Mouse (Mus musculus) limb, embryonic 12.5 days (tissue): ENCODE measurements at regions not wholly inside any gene's neighbourhood (a gene's known extent, or its start where the extent isn't known, plus 50 kb on each side); places are given as distances from the start of the nearest gene placed in this dataset.

Experiments
- ATAC-seq: fragments of 200-750 bp; cut with Nextera tagmentation; 2 replicates; pipeline ENCODE4 v1.8.0; 2017; ENCODE audit warnings: low read depth, moderate TSS enrichment; ENCODE audit not compliant: insufficient number of reproducible peaks, insufficient read depth, low FRiP score, low TSS enrichment
- H3K27ac ChIP-seq: fragments of 300-500 bp; sonication (generic); 2 replicates; pipeline ENCODE4 v1.5.1; 2016; ENCODE audit warnings: mild to moderate bottlenecking, moderate library complexity
- H3K27me3 ChIP-seq: fragments of 300-500 bp; sonication (generic); 2 replicates; pipeline ENCODE4 v1.6.1; 2016; ENCODE audit warnings: mild to moderate bottlenecking, moderate library complexity
- H3K36me3 ChIP-seq: fragments of 300-500 bp; sonication (generic); 2 replicates; pipeline ENCODE4 v1.6.1; 2016; ENCODE audit warnings: mild to moderate bottlenecking, moderate library complexity
- H3K4me1 ChIP-seq: fragments of 300-500 bp; sonication (generic); replicated peaks from 2 replicates; pipeline ENCODE4 v1.6.1; 2016
- H3K4me2 ChIP-seq: fragments of 300-500 bp; sonication (generic); 2 replicates; pipeline ENCODE4 v1.6.1; 2016; ENCODE audit warnings: mild to moderate bottlenecking, moderate library complexity
- H3K4me3 ChIP-seq: fragments of 300-500 bp; sonication (generic); replicated peaks from 2 replicates; pipeline ENCODE4 v1.5.1; 2016; ENCODE audit warnings: mild to moderate bottlenecking
- H3K9ac ChIP-seq: fragments of 300-500 bp; sonication (generic); replicated peaks from 2 replicates; pipeline ENCODE4 v1.6.1; 2016; ENCODE audit warnings: mild to moderate bottlenecking, moderate library complexity
- H3K9me3 ChIP-seq: fragments of 300-500 bp; sonication (generic); 2 replicates; pipeline ENCODE4 v1.6.1; 2016; ENCODE audit warnings: mild to moderate bottlenecking, moderate library complexity
- WGBS: fragments of 180-500 bp; shearing (Covaris S2); methylation state at CpG from one replicate; pipeline ENCODE4 v1.1.7; 2016; 5-methylcytosine and 5-hydroxymethylcytosine counted together

DNA sequence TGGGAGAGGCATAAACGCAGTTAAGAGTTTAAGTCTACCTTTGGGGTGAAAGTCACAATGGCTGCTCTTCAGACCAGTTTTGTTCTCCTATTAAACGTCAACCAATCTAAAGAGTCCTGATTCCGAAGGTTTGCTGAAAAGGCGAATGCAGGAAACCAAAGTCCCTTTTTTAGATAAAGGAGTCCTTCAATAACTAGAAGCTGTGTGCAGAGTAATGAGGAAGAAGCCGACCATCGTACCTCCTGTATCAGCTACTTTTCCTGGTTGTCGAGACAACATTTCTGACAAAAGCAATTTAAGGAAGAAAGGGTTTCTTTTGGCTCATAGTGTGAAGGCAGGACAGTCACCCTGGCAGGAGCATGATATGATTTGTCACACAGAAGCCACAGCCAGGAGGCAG lies 252.9 kb upstream of the Nr2f2 start:
- no peak overlapping the region for H3K4me3 ChIP-seq
- H3K36me3 ChIP-seq: no peaks in the 10 kb centered on the region
- H3K27me3 ChIP-seq: peaks cover 31% of the 10 kb centered on the region
- H3K9ac ChIP-seq: no peak overlapping the region
- no peak overlapping the region for H3K4me2 ChIP-seq
- H3K27ac ChIP-seq: no peak overlapping the region
- no peak for ATAC-seq
- H3K9me3 ChIP-seq: no peaks in the 10 kb centered on the region
- peaks cover 5% of the 10 kb centered on the region for H3K4me1 ChIP-seq
- 90% methylated on average over 7 of the region's 7 CpGs for WGBS

DNA sequence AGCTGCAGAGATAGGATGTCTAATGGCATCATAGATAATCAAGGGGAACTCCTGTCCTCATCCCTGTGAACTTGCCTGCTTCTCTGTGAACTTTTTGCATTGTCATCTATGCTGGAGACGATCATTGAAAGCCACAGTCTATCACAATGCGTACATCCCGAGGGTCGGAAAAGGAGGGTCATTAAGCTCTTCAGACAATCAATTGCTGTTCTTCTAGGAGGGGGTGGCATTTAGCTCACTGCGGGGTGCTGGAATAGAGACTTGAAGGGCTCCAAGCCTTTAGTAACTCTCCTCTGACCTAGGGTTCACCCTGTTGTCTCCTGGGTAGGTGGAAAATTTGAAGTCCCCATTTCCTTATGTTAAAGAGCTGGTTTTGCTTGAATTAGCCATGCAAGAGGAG lies 251.7 kb upstream of the Nr2f2 start:
- 77% methylated on average over 5 of the region's 5 CpGs for WGBS
- H3K27ac ChIP-seq: no peak overlapping the region
- ATAC-seq: no peak
- H3K27me3 ChIP-seq: peaks cover 31% of the 10 kb centered on the region
- no peak overlapping the region for H3K4me3 ChIP-seq
- H3K4me1 ChIP-seq: no peaks in the 10 kb centered on the region
- H3K36me3 ChIP-seq: no peaks in the 10 kb centered on the region
- no peak overlapping the region for H3K4me2 ChIP-seq
- H3K9me3 ChIP-seq: no peaks in the 10 kb centered on the region
- H3K9ac ChIP-seq: no peak overlapping the region

DNA sequence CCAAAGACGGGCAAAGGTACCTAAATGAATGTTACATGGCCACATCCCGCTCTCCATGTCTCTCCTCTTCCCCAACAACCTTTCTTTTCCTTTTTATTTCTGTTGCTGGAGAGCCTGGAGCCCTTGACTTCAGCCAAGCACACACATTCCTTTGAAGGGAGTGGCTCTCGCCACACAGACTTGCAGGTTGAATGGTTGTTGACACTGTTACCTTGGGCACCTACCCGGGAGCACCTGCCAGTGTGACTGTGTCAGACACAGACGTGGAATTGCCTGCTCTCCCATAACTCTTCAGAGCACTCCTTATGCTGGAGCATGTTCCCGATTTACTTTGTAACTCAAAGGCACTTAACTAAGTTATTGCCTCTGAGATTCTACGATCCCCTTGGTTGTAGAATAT lies 240.0 kb upstream of the Nr2f2 start:
- H3K27me3 ChIP-seq: no peaks in the 10 kb centered on the region
- H3K27ac ChIP-seq: no peak overlapping the region
- WGBS: 85% methylated on average over 7 of the region's 7 CpGs
- no peak overlapping the region for H3K4me2 ChIP-seq
- H3K36me3 ChIP-seq: no peaks in the 10 kb centered on the region
- no peaks in the 10 kb centered on the region for H3K9me3 ChIP-seq
- no peak for ATAC-seq
- no peak overlapping the region for H3K4me3 ChIP-seq
- H3K9ac ChIP-seq: no peak overlapping the region
- H3K4me1 ChIP-seq: no peaks in the 10 kb centered on the region

DNA sequence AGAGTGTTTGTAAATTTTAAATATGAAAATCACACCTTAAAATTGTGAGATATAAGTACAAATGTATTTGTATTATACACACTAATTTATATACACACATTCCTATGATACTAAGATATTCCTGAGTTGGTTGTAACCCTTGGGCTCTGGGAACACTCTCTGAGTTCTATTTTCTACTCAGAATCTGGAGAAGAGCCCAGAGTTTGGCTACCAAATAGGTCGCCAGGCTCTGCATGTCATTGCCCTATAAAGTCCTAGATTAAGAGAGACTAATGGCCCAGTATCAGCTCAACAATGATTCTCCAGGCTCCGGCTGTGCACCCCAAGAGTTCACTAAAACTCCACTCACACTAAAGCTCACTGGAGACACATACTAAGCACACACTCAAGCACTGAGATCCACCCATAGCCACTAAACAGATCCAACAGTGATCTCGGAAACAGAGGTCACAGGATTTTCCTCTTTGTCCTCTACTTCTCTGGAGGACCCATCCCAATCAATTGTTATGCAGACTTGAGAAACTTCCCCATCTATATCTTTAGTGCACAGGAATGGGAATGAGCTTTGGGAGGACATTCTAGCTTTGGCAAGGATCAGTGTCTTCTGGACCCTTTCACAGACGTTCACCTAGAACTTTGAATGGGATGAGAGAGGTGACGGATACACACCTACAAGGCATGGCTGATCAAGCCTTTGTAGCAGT lies 238.1 kb upstream of the Nr2f2 start:
- ATAC-seq: no peak
- Histone ChIP-seq H3K4me1 (no peaks in the 10 kb centered on the region), H3K9me3 (no peaks in the 10 kb centered on the region), H3K4me3 (no peak overlapping the region), H3K27ac (no peak overlapping the region), H3K27me3 (no peaks in the 10 kb centered on the region), H3K9ac (no peak overlapping the region), H3K4me2 (no peak overlapping the region), H3K36me3 (no peaks in the 10 kb centered on the region)
- 89% methylated on average over 5 of the region's 5 CpGs for WGBS

DNA sequence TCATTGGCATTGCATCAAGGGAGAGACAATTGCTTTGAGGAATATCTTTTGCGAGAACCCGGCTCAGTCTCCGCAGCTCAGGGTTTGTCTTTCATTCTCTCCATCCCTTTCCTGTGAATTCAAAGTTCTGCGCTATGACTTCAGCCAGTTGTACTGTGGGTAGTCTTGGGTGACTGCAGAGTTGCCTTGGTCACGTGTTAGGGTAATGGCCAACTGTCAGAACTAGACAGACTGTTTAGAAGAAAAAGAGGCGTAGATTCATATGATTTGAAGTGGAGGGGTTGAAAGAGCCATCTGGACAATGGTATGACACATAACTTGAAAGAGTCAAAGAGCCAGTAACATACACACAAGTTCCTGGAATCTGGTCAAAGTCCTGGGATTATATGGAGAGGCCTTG lies 226.5 kb upstream of the Nr2f2 start:
- Histone ChIP-seq H3K27me3 (no peaks in the 10 kb centered on the region), H3K9ac (no peak overlapping the region), H3K36me3 (no peaks in the 10 kb centered on the region), H3K4me2 (no peak overlapping the region), H3K27ac (no peak overlapping the region), H3K4me3 (no peak overlapping the region), H3K4me1 (peaks cover 11% of the 10 kb centered on the region), H3K9me3 (no peaks in the 10 kb centered on the region)
- ATAC-seq: no peak
- 89% methylated on average over 6 of the region's 6 CpGs for WGBS

DNA sequence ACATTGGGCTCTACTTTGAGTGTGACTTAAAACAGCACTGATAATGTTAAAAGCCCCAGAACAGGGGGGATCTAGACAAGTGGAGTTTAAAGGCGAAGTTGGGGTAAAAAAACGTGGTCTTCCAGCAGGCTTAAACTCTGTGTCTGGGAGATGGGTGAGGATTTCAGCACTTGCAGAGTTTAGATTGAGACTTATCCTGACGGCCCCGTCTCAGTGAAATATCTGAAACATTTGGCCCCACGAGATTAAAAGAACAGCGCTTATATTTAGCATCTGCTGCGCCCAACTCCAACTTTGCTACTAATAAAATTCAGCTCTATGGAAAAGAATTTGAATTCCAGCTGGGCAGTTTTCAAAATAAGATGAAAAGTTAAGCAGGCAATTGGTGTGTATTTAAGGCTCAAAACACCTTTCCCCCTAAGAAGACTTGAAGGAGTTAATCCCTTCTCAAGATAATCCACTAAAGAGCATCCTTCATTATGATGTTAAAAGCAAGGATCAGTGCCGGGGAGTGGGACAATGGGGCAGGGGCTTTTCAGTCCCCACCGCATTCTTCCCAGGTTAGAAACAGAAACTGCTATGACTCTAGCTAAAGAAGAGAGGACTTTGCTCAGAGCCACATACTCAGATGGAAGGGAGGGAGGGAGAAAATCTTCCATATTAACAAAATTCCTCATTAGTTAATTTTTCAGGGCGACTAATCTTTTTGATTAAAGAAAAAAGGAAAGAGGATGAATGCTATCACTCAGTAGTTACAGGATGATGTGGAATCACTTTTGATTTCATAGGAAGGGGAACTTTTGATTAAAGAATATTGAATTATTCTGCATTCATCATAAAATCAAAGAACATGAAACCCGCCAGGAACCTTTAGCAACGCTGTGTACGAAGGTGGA lies 225.1 kb upstream of the Nr2f2 start:
- Histone ChIP-seq H3K4me2 (no peak overlapping the region), H3K4me1 (peaks cover 11% of the 10 kb centered on the region), H3K9ac (0 out of 2 replicates have a peak overlapping the region, but pooled peaks have one; percentile 1), H3K27ac (no peak overlapping the region), H3K4me3 (no peak overlapping the region), H3K27me3 (no peaks in the 10 kb centered on the region), H3K36me3 (no peaks in the 10 kb centered on the region), H3K9me3 (no peaks in the 10 kb centered on the region)
- 31% methylated on average over 13 of the region's 13 CpGs for WGBS
- ATAC-seq: no peak

DNA sequence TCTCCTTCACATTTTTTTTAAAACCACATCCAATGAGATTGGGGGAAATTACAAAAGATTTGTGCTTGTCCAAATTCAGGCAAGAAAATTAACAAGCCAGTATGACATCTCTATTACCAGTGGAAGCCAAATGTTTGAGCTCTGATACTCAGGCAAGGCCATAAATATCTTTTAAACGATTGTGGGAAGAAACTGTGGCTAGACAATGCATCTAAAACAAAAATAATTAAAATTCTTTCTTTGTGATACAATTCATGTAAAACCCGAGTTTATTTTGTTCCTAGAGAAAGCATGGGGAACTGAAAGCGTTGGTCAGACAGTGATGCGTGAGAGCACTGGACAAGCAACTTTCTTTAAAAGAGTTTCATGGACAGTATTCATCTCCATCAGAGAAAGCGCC lies 223.2 kb upstream of the Nr2f2 start:
- 71% methylated on average over 5 of the region's 5 CpGs for WGBS

DNA sequence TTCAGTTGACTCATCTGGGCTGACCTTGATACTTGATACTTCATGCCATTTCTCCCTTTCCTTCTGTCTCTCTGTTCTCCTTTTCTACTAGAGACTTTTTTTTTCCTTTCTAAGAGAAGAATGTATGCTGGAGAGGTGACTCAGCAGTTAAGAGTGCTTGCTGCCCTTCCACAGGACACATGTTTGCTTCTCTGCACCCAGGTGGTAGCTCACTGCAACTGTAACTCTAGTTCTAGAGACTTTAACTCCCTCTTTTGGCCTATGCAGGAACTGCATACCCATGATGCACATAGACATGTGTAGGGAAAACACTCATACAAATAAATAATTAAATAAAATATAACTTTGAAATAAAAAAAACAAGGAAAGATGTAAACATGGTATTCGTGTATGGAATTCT lies 221.5 kb upstream of the Nr2f2 start:
- no peak overlapping the region for H3K9ac ChIP-seq
- H3K36me3 ChIP-seq: no peaks in the 10 kb centered on the region
- 90% methylated on average over 1 of the region's 1 CpGs for WGBS
- no peak overlapping the region for H3K27ac ChIP-seq
- peaks cover 8% of the 10 kb centered on the region for H3K4me1 ChIP-seq
- no peak for ATAC-seq
- H3K4me2 ChIP-seq: no peak overlapping the region
- H3K27me3 ChIP-seq: no peaks in the 10 kb centered on the region; the same call in 1 of the 2 replicates
- H3K4me3 ChIP-seq: no peak overlapping the region
- no peaks in the 10 kb centered on the region for H3K9me3 ChIP-seq

More for the DNA sequence above, 223.2 kb upstream of the Nr2f2 start:
- no peaks in the 10 kb centered on the region for H3K27me3 ChIP-seq
- H3K9me3 ChIP-seq: no peaks in the 10 kb centered on the region
- no peak overlapping the region for H3K4me2 ChIP-seq
- H3K4me1 ChIP-seq: peaks cover 11% of the 10 kb centered on the region
- H3K36me3 ChIP-seq: no peaks in the 10 kb centered on the region
- ATAC-seq: no peak
- no peak overlapping the region for H3K27ac ChIP-seq
- no peak overlapping the region for H3K4me3 ChIP-seq
- no peak overlapping the region for H3K9ac ChIP-seq

DNA sequence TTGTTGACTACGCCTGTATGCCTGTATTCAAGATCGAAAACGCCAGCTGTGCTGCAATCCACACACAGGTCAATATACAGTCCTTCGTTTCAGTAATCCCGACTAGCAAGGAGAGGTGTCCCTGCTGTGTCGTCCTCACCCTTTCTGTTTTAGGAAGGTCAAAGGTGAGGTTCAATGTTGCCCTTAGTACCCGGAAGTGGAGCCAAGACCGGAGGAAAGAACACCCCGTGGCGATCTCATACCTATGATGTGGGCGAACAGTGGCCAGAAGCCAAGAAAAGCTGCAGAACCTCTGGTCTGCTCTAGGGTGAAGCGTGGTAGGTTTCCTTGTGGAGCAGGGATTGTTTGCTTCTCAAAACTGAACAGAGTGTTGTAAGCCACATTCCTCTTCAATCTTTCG lies 217.9 kb upstream of the Nr2f2 start:
- WGBS: 72% methylated on average over 13 of the region's 13 CpGs
- H3K9ac ChIP-seq: no peak overlapping the region
- H3K36me3 ChIP-seq: no peaks in the 10 kb centered on the region
- no peak overlapping the region for H3K4me3 ChIP-seq
- H3K27me3 ChIP-seq: peaks cover 7% of the 10 kb centered on the region; the same call in 1 of the 2 replicates
- H3K27ac ChIP-seq: no peak overlapping the region
- H3K4me1 ChIP-seq: no peaks in the 10 kb centered on the region
- H3K4me2 ChIP-seq: no peak overlapping the region
- no peaks in the 10 kb centered on the region for H3K9me3 ChIP-seq
- ATAC-seq: no peak

DNA sequence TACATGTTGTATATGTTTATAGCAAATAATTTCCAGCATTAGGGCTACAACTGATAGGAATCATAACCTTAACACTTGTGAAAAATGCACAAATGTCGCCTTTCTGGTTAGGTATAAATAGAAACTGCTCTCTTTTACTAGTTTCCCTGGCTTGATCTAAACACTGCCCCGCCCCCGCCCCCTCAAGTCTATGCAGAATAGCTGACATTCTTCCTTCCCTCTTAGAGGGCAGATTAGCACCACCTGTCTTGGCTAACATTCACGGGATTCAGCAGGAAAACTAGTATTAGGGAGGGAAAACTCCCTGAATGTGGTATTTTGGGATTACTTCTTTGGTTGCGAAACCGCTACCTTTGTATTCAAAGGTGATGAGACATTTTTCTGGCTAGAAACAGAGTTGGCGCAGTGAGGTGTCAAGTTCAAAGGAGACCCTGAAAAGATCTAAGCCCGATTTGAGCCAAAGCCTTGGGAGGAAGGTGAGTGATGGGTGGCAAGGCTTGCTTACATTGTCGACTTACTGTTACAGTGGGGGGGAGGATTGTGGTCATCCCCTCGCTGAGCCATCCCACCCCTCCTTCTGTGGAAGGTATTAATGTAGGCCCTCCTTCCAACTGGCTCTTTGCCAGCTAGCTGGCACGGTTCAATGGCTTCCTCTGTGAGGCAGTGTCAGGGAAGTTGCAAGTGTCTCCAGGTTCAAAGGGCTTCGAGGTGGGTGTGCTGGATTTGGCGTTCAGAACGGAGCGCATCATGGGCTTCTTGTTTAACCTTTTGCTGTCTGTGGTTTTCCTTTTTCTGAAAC lies 209.8 kb upstream of the Nr2f2 start:
- H3K9me3 ChIP-seq: no peaks in the 10 kb centered on the region
- no peak overlapping the region for H3K9ac ChIP-seq
- no peak overlapping the region for H3K27ac ChIP-seq
- 42% methylated on average over 15 of the region's 15 CpGs for WGBS
- no peak for ATAC-seq
- H3K4me1 ChIP-seq: peaks cover 16% of the 10 kb centered on the region
- H3K4me3 ChIP-seq: no peak overlapping the region
- H3K27me3 ChIP-seq: 0 out of 2 replicates have a peak, but pooled peaks cover 4% of the 10 kb centered on the region
- H3K4me2 ChIP-seq: no peak overlapping the region
- no peaks in the 10 kb centered on the region for H3K36me3 ChIP-seq

DNA sequence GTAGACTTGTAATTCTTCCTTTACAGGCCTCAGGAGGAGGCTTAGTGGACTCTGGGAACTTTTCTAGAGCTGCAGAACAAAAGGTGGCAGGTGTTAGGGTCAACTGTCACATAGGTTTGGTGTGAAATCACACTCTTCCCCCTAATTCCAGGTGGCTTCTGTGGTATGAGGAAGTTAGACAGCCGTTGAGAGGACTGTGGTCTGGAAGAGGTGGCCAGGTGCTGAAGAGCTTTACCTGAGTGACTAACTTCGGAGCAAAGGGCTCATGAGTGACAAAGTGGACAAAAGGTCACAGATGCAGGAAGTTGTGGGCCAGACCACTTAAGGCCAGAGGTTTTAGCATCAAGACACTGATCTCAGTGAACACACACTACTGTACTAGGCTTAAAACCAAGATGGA lies 209.1 kb upstream of the Nr2f2 start:
- WGBS: 38% methylated on average over 2 of the region's 2 CpGs
- ATAC-seq: no peak
- Histone ChIP-seq H3K9ac (no peak overlapping the region), H3K36me3 (no peaks in the 10 kb centered on the region), H3K4me3 (no peak overlapping the region), H3K27me3 (0 out of 2 replicates have a peak, but pooled peaks cover 4% of the 10 kb centered on the region), H3K9me3 (no peaks in the 10 kb centered on the region), H3K27ac (no peak overlapping the region), H3K4me1 (peaks cover 16% of the 10 kb centered on the region), H3K4me2 (no peak overlapping the region)
